Comparison of ENCODE assay signal across 32 mouse cellular contexts in the genomic region with DNA sequence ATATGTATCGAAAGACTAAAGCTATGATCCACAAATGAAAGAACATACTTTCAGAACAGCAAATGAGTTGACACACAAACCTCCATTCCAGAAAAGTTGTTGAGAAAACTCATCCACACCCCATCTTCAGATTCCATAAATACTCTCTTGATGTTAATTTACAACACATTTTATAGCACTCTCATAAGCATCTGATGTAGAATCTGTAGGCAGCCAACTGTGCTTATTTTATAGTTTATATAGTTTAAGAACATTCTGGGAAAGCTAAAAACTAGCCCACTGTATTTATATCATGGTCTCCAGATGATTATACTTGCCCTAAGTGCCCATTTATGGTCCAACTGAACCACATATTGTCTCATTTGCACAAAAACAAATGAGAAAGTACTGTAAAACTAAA.
"Had no signal": no experiment of that assay in that cellular context is flagged by ENCODE, and none has a peak within 500 bp of the region (broad histone marks: within the 10 kb centered on the region; RNA-seq: fewer than 3 reads in every experiment).

No protein-coding gene starts in this region.

- H3K9me3 ChIP-seq: limb, embryonic 10.5 days; limb, embryonic 12.5 days; limb, embryonic 13.5 days; limb, embryonic 15.5 days; liver, embryonic 13.5 days; liver, embryonic 15.5 days; lung, embryonic 15.5 days; midbrain, embryonic 10.5 days; midbrain, embryonic 12.5 days; midbrain, embryonic 13.5 days; midbrain, embryonic 15.5 days; neural tube, embryonic 12.5 days had no signal

- ATAC-seq: liver, embryonic 12.5 days; liver, postnatal 0 days; lung, postnatal 0 days; midbrain, embryonic 13.5 days; midbrain, embryonic 15.5 days; midbrain, embryonic 16.5 days had no signal

- H3K4me2 ChIP-seq: limb, embryonic 12.5 days; limb, embryonic 13.5 days; limb, embryonic 15.5 days; liver, embryonic 11.5 days; liver, embryonic 12.5 days; liver, embryonic 13.5 days; liver, embryonic 15.5 days; lung, embryonic 14.5 days; lung, embryonic 15.5 days; midbrain, embryonic 11.5 days; midbrain, embryonic 12.5 days; midbrain, embryonic 13.5 days; midbrain, embryonic 15.5 days; neural tube, embryonic 12.5 days had no signal

- H3K27ac ChIP-seq: limb, embryonic 10.5 days; limb, embryonic 12.5 days; limb, embryonic 13.5 days; limb, embryonic 15.5 days; liver, embryonic 12.5 days; liver, embryonic 13.5 days; liver, embryonic 14.5 days; liver, embryonic 15.5 days; lung, embryonic 15.5 days; macrophage; midbrain, embryonic 10.5 days; midbrain, embryonic 12.5 days; midbrain, embryonic 13.5 days; midbrain, embryonic 15.5 days; neural tube, embryonic 12.5 days had no signal

- H3K36me3 ChIP-seq: limb, embryonic 10.5 days; limb, embryonic 12.5 days; limb, embryonic 13.5 days; limb, embryonic 15.5 days; liver, embryonic 12.5 days; liver, embryonic 13.5 days; liver, embryonic 15.5 days; lung, embryonic 15.5 days; midbrain, embryonic 10.5 days; midbrain, embryonic 12.5 days; midbrain, embryonic 13.5 days; midbrain, embryonic 15.5 days; neural tube, embryonic 12.5 days had no signal

- DNase-seq: left cerebral cortex, postnatal 4 days; liver; liver, embryonic 13.5 days; liver, postnatal 0 days; lung, adult 18-20 months; lung, adult 2 months; lung, embryonic 14.5 days; lung, postnatal 10 days; lung, postnatal 14 days; lung, postnatal 36 days; lung, postnatal 4 days; midbrain, embryonic 14.5 days had no signal

- H3K4me3 ChIP-seq: limb, embryonic 10.5 days; limb, embryonic 12.5 days; limb, embryonic 13.5 days; limb, embryonic 15.5 days; liver, embryonic 12.5 days; liver, embryonic 13.5 days; liver, embryonic 15.5 days; lung, embryonic 15.5 days; megakaryocyte, embryonic 14.5 days; midbrain, embryonic 10.5 days; midbrain, embryonic 12.5 days; midbrain, embryonic 13.5 days; midbrain, embryonic 15.5 days; myocyte; neural tube, embryonic 12.5 days had no signal

- H3K9ac ChIP-seq: limb, embryonic 12.5 days; limb, embryonic 13.5 days; limb, embryonic 15.5 days; liver, embryonic 12.5 days; liver, embryonic 13.5 days; liver, embryonic 14.5 days; liver, embryonic 15.5 days; liver, postnatal 0 days; lung, embryonic 14.5 days; lung, embryonic 15.5 days; midbrain, embryonic 12.5 days; midbrain, embryonic 13.5 days; midbrain, embryonic 15.5 days; neural tube, embryonic 12.5 days had no signal

- H3K27me3 ChIP-seq: limb, embryonic 12.5 days; limb, embryonic 13.5 days; limb, embryonic 15.5 days; liver, embryonic 12.5 days; liver, embryonic 13.5 days; liver, embryonic 15.5 days; lung, embryonic 15.5 days; megakaryocyte, embryonic 14.5 days; midbrain, embryonic 12.5 days; midbrain, embryonic 13.5 days; midbrain, embryonic 15.5 days; neural tube, embryonic 12.5 days had no signal

- H3K4me1 ChIP-seq: limb, embryonic 10.5 days; limb, embryonic 12.5 days; limb, embryonic 13.5 days; limb, embryonic 15.5 days; liver, embryonic 12.5 days; liver, embryonic 13.5 days; liver, embryonic 15.5 days; lung, embryonic 15.5 days; megakaryocyte, embryonic 14.5 days; midbrain, embryonic 10.5 days; midbrain, embryonic 12.5 days; midbrain, embryonic 13.5 days; midbrain, embryonic 15.5 days; neural tube, embryonic 12.5 days had no signal
